Mouse (Mus musculus) lung, embryonic 15.5 days (tissue): ENCODE data around the gene Sdad1. TPM values are rescaled to one million over a fixed set of nuclear protein-coding genes. Genes with fewer than 3 reads are reported as not detected.

ENCODE experiments used
- ATAC-seq: fragments of 200-750 bp; cut with Nextera tagmentation; 2 replicates; pipeline ENCODE4 v1.8.0; 2017; ENCODE audit warnings: moderate number of reproducible peaks, borderline replicate concordance; ENCODE audit not compliant: low FRiP score, low TSS enrichment; ENCODE audit errors: extremely low read depth
- H3K27ac ChIP-seq: fragments of 300-500 bp; sonication (generic); 2 replicates; pipeline ENCODE4 v1.5.1; 2015; ENCODE audit warnings: moderate library complexity, mild to moderate bottlenecking, inconsistent platforms
- H3K27me3 ChIP-seq: fragments of 300-500 bp; sonication (generic); 2 replicates; pipeline ENCODE4 v1.6.1; 2015; ENCODE audit warnings: inconsistent platforms
- H3K36me3 ChIP-seq: fragments of 300-500 bp; sonication (generic); 2 replicates; pipeline ENCODE4 v1.6.1; 2015; ENCODE audit warnings: inconsistent platforms
- H3K4me1 ChIP-seq: fragments of 300-500 bp; sonication (generic); 2 replicates; pipeline ENCODE4 v1.6.1; 2015; ENCODE audit warnings: inconsistent platforms
- H3K4me2 ChIP-seq: fragments of 300-500 bp; sonication (generic); 2 replicates; pipeline ENCODE4 v1.6.1; 2015; ENCODE audit warnings: inconsistent platforms, mild to moderate bottlenecking, moderate library complexity
- H3K4me3 ChIP-seq: fragments of 300-500 bp; sonication (generic); 2 replicates; pipeline ENCODE4 v1.5.1; 2015; ENCODE audit warnings: mild to moderate bottlenecking, inconsistent platforms
- H3K9ac ChIP-seq: fragments of 300-500 bp; sonication (generic); 2 replicates; pipeline ENCODE4 v1.6.1; 2015; ENCODE audit warnings: inconsistent platforms
- H3K9me3 ChIP-seq: fragments of 300-500 bp; sonication (generic); 2 replicates; pipeline ENCODE4 v1.6.1; 2016; ENCODE audit warnings: inconsistent platforms
- WGBS: fragments of 180-500 bp; shearing (Covaris S2); methylation state at CpG from one replicate; pipeline ENCODE4 v1.1.7; 2015; 5-methylcytosine and 5-hydroxymethylcytosine counted together
- polyA plus RNA-seq: library from polyadenylated mRNA; unstranded; fragments of >200 nt; fragmentation: Nextera tagmentation; extraction: Ambion mirVana; gene quantifications from 2 replicates; pipeline ENCODE4 v1.2.1, GENCODE M21; 2015

The Sdad1 gene
- polyA plus RNA-seq, 1 experiment from 2014 or later = 35.4 TPM

GRCm38 (mm10) chr5:92331635-92332338 lies 21.5 kb upstream of the Sdad1 start, which contains the start of gene Art3:
Gene Art3 (plus strand): TSS chr5:92331827.
- WGBS = 87% methylated on average over 17 of the region's 17 CpGs
- H3K4me2 ChIP-seq = peak within 1 kb of the TSS; percentile 38
- H3K27ac ChIP-seq = peak within 1 kb of the TSS; percentile 90
- H3K4me3 ChIP-seq = peak within 1 kb of the TSS; percentile 6; the same call in 1 of the 2 replicates
- no peak within 1 kb of the TSS for H3K9ac ChIP-seq
- ATAC-seq = 0 out of 2 replicates have a peak, but pooled peaks have one; percentile 32
- H3K36me3 ChIP-seq = no peaks in the 10 kb centered on the region
- no peaks in the 10 kb centered on the region for H3K9me3 ChIP-seq
- H3K4me1 ChIP-seq = peaks cover 8% of the 10 kb centered on the region
- H3K27me3 ChIP-seq = no peaks in the 10 kb centered on the region

DNA sequence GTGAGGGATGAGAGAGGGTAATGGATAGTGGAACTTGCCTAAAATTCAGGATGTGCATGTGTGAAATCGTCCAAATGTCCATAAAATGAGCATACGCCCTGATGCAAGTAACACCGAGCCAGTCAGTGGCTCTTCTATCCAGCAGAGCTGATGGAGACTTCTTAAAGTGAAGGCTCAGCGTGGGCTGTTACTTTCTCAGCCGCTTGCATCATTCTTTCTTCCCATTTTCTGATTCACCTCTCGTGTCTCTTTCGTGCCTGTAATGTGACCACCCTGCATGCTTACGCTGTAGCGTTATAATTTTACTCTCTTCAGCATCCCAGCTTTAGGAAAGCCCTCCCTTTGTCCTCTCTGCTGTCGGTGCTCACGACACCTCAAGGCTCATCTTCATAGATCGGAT lies 20.8 kb upstream of the Sdad1 start:
- WGBS = 87% methylated on average over 12 of the region's 12 CpGs

GRCm38 (mm10) chr5:92327929-92328328 lies 17.6 kb upstream of the Sdad1 start, which contains the start of gene Cxcl9:
Gene Cxcl9 (minus strand): TSS chr5:92328079.
- Histone ChIP-seq H3K4me3 (no peak within 1 kb of the TSS), H3K27ac (no peak within 1 kb of the TSS), H3K4me2 (no peak within 1 kb of the TSS), H3K27me3 (no peaks in the 10 kb centered on the region), H3K4me1 (peaks cover 17% of the 10 kb centered on the region), H3K9ac (no peak within 1 kb of the TSS), H3K9me3 (no peaks in the 10 kb centered on the region), H3K36me3 (no peaks in the 10 kb centered on the region)
- WGBS = 78% methylated on average over 7 of the region's 7 CpGs
- no peak for ATAC-seq

More for the DNA sequence above, 20.8 kb upstream of the Sdad1 start:
- no peaks in the 10 kb centered on the region for H3K9me3 ChIP-seq
- H3K36me3 ChIP-seq = no peaks in the 10 kb centered on the region
- no peaks in the 10 kb centered on the region for H3K27me3 ChIP-seq
- no peak overlapping the region for H3K4me3 ChIP-seq
- no peak overlapping the region for H3K9ac ChIP-seq
- H3K4me1 ChIP-seq = peaks cover 8% of the 10 kb centered on the region
- no peak overlapping the region for H3K27ac ChIP-seq
- H3K4me2 ChIP-seq = no peak overlapping the region
- no peak for ATAC-seq

DNA sequence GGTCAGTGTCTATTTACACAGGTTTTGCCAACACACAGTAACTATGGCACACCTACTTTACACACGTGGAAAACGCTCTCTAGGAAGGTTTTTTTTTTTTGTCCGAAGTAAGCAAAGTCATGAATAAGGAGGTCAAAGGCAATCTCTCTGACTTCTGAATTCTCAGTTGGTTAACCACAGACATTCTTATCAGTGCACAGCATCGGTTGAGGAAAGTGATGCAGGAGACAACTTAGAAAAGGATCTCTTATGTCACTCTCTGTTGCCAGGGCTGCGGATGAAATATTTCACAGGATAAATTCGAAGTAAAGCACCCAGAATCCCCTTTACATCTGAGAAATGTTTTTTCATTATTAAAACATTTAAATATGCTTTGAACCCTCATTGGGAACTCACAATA lies 17.1 kb upstream of the Sdad1 start:
- Histone ChIP-seq H3K4me1 (peaks cover 19% of the 10 kb centered on the region), H3K27me3 (no peaks in the 10 kb centered on the region), H3K9me3 (no peaks in the 10 kb centered on the region), H3K4me2 (no peak overlapping the region), H3K27ac (no peak overlapping the region), H3K9ac (no peak overlapping the region), H3K36me3 (no peaks in the 10 kb centered on the region), H3K4me3 (no peak overlapping the region)
- no peak for ATAC-seq
- WGBS = 66% methylated on average over 6 of the region's 6 CpGs

DNA sequence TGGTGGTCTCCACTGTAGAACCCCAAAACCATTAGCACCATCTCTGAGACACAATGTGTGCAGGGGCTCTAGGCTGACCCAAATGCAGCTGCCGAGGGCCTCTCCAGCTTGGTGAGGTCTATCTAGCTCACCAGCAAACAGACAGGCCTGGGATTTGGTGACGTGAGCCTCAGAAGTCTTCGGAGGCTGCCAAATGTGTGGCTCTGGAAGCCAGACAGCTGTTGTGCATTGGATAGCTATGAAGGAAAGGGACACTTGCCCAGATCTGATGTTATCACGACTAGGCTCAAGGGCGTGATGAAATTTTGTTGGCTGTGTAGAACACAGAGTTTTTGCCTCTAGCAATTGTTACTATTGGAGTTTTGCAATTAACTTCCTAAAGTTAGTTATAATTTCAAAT lies 13.0 kb upstream of the Sdad1 start:
- Histone ChIP-seq H3K9me3 (no peaks in the 10 kb centered on the region), H3K4me1 (peaks cover 12% of the 10 kb centered on the region), H3K27me3 (no peaks in the 10 kb centered on the region), H3K4me2 (no peak overlapping the region), H3K36me3 (no peaks in the 10 kb centered on the region), H3K4me3 (no peak overlapping the region), H3K9ac (no peak overlapping the region), H3K27ac (peak overlapping the region; percentile 45)
- peak; percentile 92 for ATAC-seq
- 44% methylated on average over 5 of the region's 5 CpGs for WGBS

- H3K9me3 ChIP-seq = no peaks in the 10 kb centered on the region
- H3K4me1 ChIP-seq = peaks cover 12% of the 10 kb centered on the region
- no peak overlapping the region for H3K9ac ChIP-seq
- no peaks in the 10 kb centered on the region for H3K36me3 ChIP-seq
- no peaks in the 10 kb centered on the region for H3K27me3 ChIP-seq
- WGBS = 58% methylated on average over 4 of the region's 4 CpGs
- H3K4me2 ChIP-seq = no peak overlapping the region
- peak overlapping the region; percentile 44; the same call in 1 of the 2 replicates for H3K27ac ChIP-seq
- no peak for ATAC-seq
- no peak overlapping the region for H3K4me3 ChIP-seq
Observed at GRCm38 (mm10) chr5:92322612-92323011, 12.3 kb upstream of the Sdad1 start.

- 59% methylated on average over 8 of the region's 8 CpGs for WGBS
- no peak overlapping the region for H3K27ac ChIP-seq
- no peak for ATAC-seq
Observed at GRCm38 (mm10) chr5:92321631-92322400, 11.5 kb upstream of the Sdad1 start.

GRCm38 (mm10) chr5:92318596-92318995 lies 8.3 kb upstream of the Sdad1 start:
- H3K4me3 ChIP-seq = no peak overlapping the region
- peaks cover 3% of the 10 kb centered on the region; the same call in 1 of the 2 replicates for H3K4me1 ChIP-seq
- ATAC-seq = no peak
- H3K4me2 ChIP-seq = no peak overlapping the region
- no peak overlapping the region for H3K27ac ChIP-seq
- H3K27me3 ChIP-seq = no peaks in the 10 kb centered on the region
- WGBS = 79% methylated on average over 14 of the region's 14 CpGs
- H3K9ac ChIP-seq = no peak overlapping the region
- H3K9me3 ChIP-seq = no peaks in the 10 kb centered on the region
- no peaks in the 10 kb centered on the region for H3K36me3 ChIP-seq

More at GRCm38 (mm10) chr5:92321631-92322400, 11.5 kb upstream of the Sdad1 start:
- H3K9me3 ChIP-seq = no peaks in the 10 kb centered on the region
- H3K4me2 ChIP-seq = no peak overlapping the region
- peaks cover 12% of the 10 kb centered on the region for H3K4me1 ChIP-seq
- no peak overlapping the region for H3K9ac ChIP-seq
- no peak overlapping the region for H3K4me3 ChIP-seq
- H3K27me3 ChIP-seq = no peaks in the 10 kb centered on the region
- H3K36me3 ChIP-seq = no peaks in the 10 kb centered on the region

DNA sequence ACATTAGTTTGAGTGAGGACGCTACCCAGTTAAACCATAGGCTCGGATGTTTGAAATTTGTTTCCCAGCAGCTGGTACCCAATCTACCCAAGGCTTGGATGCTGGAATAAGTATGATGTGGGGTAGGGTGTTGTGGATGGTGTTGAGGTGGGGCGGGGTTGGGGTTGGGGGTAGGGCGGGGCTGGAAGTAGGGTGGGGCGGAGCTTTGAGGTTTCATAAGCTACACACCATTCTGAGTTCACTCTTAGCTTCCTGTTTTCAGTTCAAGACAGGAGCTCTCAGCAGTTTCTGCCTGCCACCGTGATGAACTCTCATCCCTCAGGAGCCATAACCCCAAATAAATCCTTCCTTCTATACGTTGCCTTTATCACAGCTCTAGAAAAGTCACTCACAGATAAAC lies 7.8 kb upstream of the Sdad1 start:
- Histone ChIP-seq H3K4me3 (no peak overlapping the region), H3K27me3 (no peaks in the 10 kb centered on the region), H3K27ac (no peak overlapping the region), H3K36me3 (no peaks in the 10 kb centered on the region), H3K4me2 (no peak overlapping the region), H3K4me1 (0 out of 2 replicates have a peak, but pooled peaks cover 3% of the 10 kb centered on the region), H3K9ac (no peak overlapping the region), H3K9me3 (no peaks in the 10 kb centered on the region)
- no peak for ATAC-seq
- WGBS = 74% methylated on average over 7 of the region's 7 CpGs

DNA sequence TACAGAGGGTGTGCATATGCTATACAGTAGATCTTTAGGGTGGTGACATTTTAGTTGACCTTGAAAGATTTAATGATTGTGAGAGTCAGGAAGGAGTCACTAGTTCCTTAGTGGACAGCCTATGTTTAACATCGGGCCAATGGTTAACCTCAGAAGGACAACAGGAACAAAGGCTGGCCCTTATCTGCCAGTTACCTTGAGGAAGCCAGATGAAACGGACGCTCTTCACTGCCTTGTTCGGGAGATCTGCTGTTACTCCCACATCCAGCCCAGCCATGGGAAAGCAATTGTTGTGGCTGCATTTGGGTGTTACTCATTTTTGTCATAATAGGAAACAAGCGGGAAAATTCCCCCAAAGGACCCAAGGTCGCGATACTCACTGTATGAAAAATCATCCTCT lies 3.5 kb upstream of the Sdad1 start:
- H3K27ac ChIP-seq = no peak overlapping the region
- H3K4me1 ChIP-seq = peaks cover 5% of the 10 kb centered on the region; the same call in 1 of the 2 replicates
- no peaks in the 10 kb centered on the region for H3K27me3 ChIP-seq
- H3K36me3 ChIP-seq = no peaks in the 10 kb centered on the region
- H3K9ac ChIP-seq = no peak overlapping the region
- WGBS = 50% methylated on average over 7 of the region's 7 CpGs
- no peak overlapping the region for H3K4me2 ChIP-seq
- no peak for ATAC-seq
- no peak overlapping the region for H3K4me3 ChIP-seq
- no peaks in the 10 kb centered on the region for H3K9me3 ChIP-seq

DNA sequence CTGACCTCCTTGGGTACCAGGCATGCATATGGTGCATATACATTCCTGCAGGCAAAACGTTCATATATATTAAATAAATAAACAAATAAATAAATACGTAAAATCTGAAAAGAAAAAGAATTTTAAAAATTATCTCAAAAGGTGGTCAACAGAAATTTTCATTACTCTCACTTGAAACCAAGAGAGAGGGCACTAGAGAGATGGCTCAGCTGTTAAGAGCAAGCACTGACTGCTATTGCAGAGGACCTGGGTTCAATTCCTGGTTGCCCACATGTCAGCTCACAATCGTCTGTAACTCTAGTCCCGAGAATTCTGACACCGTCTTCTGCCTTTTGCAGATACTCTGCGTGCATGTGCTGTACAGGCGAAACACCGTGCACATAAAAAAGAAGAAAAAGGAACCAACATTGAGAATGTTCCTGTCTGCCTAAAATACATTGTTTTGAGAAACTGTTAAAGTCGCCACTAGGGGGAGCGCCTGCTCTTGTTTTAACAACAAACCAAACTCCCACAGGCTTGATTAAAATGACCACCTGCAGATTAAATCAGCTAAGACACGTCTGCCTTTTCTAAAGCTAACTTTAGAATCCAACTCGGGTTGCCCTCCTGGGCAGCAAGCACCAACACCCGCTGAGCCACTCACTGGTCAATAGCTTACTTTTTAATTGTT lies 1.9 kb upstream of the Sdad1 start:
- Histone ChIP-seq H3K27ac (no peak overlapping the region), H3K4me2 (no peak overlapping the region), H3K4me3 (no peak overlapping the region), H3K27me3 (no peaks in the 10 kb centered on the region), H3K9me3 (no peaks in the 10 kb centered on the region), H3K4me1 (peaks cover 14% of the 10 kb centered on the region; the same call in 1 of the 2 replicates), H3K9ac (no peak overlapping the region), H3K36me3 (no peaks in the 10 kb centered on the region)
- 10% methylated on average over 13 of the region's 13 CpGs for WGBS
- ATAC-seq = no peak
